Mouse (Mus musculus) hindbrain, embryonic 14.5 days (tissue): Measurements from ENCODE around the gene Tctex1d4. TPM values are rescaled to one million over a fixed set of nuclear protein-coding genes. Genes with fewer than 3 reads are reported as not detected.

Experiments
- ATAC-seq: fragments of 200-750 bp; cut with Nextera tagmentation; 2 replicates; pipeline ENCODE4 v1.8.0; 2017; ENCODE audit warnings: moderate number of reproducible peaks, mild to moderate bottlenecking, moderate TSS enrichment, moderate library complexity; ENCODE audit not compliant: low FRiP score
- DNase-seq: peaks from one replicate; pipeline ENCODE4 v3.0.0-alpha.2; 2015; ENCODE audit warnings: low spot score
- H3K27ac ChIP-seq: fragments of 300-500 bp; sonication (generic); 2 replicates; pipeline ENCODE4 v1.5.1; 2014; ENCODE audit warnings: mild to moderate bottlenecking, moderate library complexity
- H3K27me3 ChIP-seq: fragments of 300-500 bp; sonication (generic); 2 replicates; pipeline ENCODE4 v1.6.1; 2014; ENCODE audit warnings: mild to moderate bottlenecking, low read length, mixed read lengths; ENCODE audit not compliant: control insufficient read depth, insufficient read depth
- H3K36me3 ChIP-seq: fragments of 300-500 bp; sonication (generic); replicated peaks from 2 replicates; pipeline ENCODE4 v1.6.1; 2014; ENCODE audit not compliant: control insufficient read depth, insufficient read depth
- H3K4me1 ChIP-seq: fragments of 300-500 bp; sonication (generic); replicated peaks from 2 replicates; pipeline ENCODE4 v1.6.1; 2014; ENCODE audit warnings: antibody characterized with exemption, low read length, mixed read lengths; ENCODE audit not compliant: control insufficient read depth, insufficient read depth
- H3K4me2 ChIP-seq: fragments of 300-500 bp; sonication (generic); replicated peaks from 2 replicates; pipeline ENCODE4 v1.6.1; 2014; ENCODE audit warnings: mild to moderate bottlenecking, moderate library complexity
- H3K4me3 ChIP-seq: fragments of 300-500 bp; sonication (generic); replicated peaks from 2 replicates; pipeline ENCODE4 v1.5.1; 2014; ENCODE audit warnings: mild to moderate bottlenecking, low read length
- H3K9ac ChIP-seq: fragments of 300-500 bp; sonication (generic); 2 replicates; pipeline ENCODE4 v1.6.1; 2014
- H3K9me3 ChIP-seq: fragments of 300-500 bp; sonication (generic); 2 replicates; pipeline ENCODE4 v1.6.1; 2016; ENCODE audit warnings: low read length; ENCODE audit not compliant: control insufficient read depth
- WGBS: fragments of 180-500 bp; shearing (Covaris S2); extraction: QIAGEN DNeasy Blood & Tissue Kit; methylation state at CpG from one replicate; pipeline ENCODE4 v1.1.7; 2014; 5-methylcytosine and 5-hydroxymethylcytosine counted together
- polyA plus RNA-seq: library from polyadenylated mRNA; unstranded; fragments of >200 nt; fragmentation: Nextera tagmentation; extraction: Ambion mirVana; gene quantifications from 2 replicates; pipeline ENCODE4 v1.2.1, GENCODE M21; 2014

The Tctex1d4 gene
- polyA plus RNA-seq, 1 experiment from 2014 or later = 1.6 TPM

GRCm38 (mm10) chr4:117146176-117146575 lies 19.6 kb downstream of the Tctex1d4 start:
- H3K27me3 ChIP-seq = no peaks in the 10 kb centered on the region
- no peak overlapping the region for H3K27ac ChIP-seq
- no peak overlapping the region for H3K9ac ChIP-seq
- no peak for ATAC-seq
- H3K4me2 ChIP-seq = no peak overlapping the region
- WGBS = 36% methylated on average over 15 of the region's 15 CpGs
- DNase-seq = peak; percentile 64
- H3K9me3 ChIP-seq = no peaks in the 10 kb centered on the region
- H3K4me1 ChIP-seq = no peaks in the 10 kb centered on the region
- H3K4me3 ChIP-seq = no peak overlapping the region
- peaks cover 26% of the 10 kb centered on the region for H3K36me3 ChIP-seq

- WGBS = 85% methylated on average over 18 of the region's 18 CpGs
- H3K36me3 ChIP-seq = peaks cover 46% of the 10 kb centered on the region
- no peaks in the 10 kb centered on the region for H3K4me1 ChIP-seq
- H3K4me3 ChIP-seq = no peak overlapping the region
- DNase-seq (no peak), ATAC-seq (no peak)
- H3K9ac ChIP-seq = no peak overlapping the region
- H3K4me2 ChIP-seq = no peak overlapping the region
- no peaks in the 10 kb centered on the region for H3K9me3 ChIP-seq
- no peaks in the 10 kb centered on the region for H3K27me3 ChIP-seq
- no peak overlapping the region for H3K27ac ChIP-seq
Observed at GRCm38 (mm10) chr4:117148047-117148713, 21.6 kb downstream of the Tctex1d4 start.

GRCm38 (mm10) chr4:117148815-117149214 lies 22.2 kb downstream of the Tctex1d4 start:
- no peak for ATAC-seq
- no peak for DNase-seq
- WGBS = 73% methylated on average over 24 of the region's 24 CpGs

GRCm38 (mm10) chr4:117149291-117150211 lies 23.0 kb downstream of the Tctex1d4 start:
- WGBS = 77% methylated on average over 6 of the region's 6 CpGs
- no peak overlapping the region for H3K9ac ChIP-seq
- no peak for DNase-seq

More at GRCm38 (mm10) chr4:117148815-117149214, 22.2 kb downstream of the Tctex1d4 start:
- H3K4me2 ChIP-seq = no peak overlapping the region
- no peaks in the 10 kb centered on the region for H3K9me3 ChIP-seq
- H3K27ac ChIP-seq = no peak overlapping the region
- no peaks in the 10 kb centered on the region for H3K27me3 ChIP-seq
- H3K4me1 ChIP-seq = no peaks in the 10 kb centered on the region
- H3K9ac ChIP-seq = no peak overlapping the region
- H3K36me3 ChIP-seq = peaks cover 52% of the 10 kb centered on the region
- no peak overlapping the region for H3K4me3 ChIP-seq

GRCm38 (mm10) chr4:117150212-117150733 lies 23.7 kb downstream of the Tctex1d4 start:
- H3K4me2 ChIP-seq = no peak overlapping the region
- no peak overlapping the region for H3K9ac ChIP-seq
- 93% methylated on average over 6 of the region's 6 CpGs for WGBS
- H3K27me3 ChIP-seq = no peaks in the 10 kb centered on the region
- no peaks in the 10 kb centered on the region for H3K9me3 ChIP-seq
- no peak overlapping the region for H3K27ac ChIP-seq
- H3K4me3 ChIP-seq = no peak overlapping the region
- H3K36me3 ChIP-seq = peaks cover 64% of the 10 kb centered on the region
- H3K4me1 ChIP-seq = peaks cover 9% of the 10 kb centered on the region; the same call in 1 of the 2 replicates
- ATAC-seq = no peak
- no peak for DNase-seq

More at GRCm38 (mm10) chr4:117149291-117150211, 23.0 kb downstream of the Tctex1d4 start:
- no peak for ATAC-seq
- H3K36me3 ChIP-seq = peaks cover 60% of the 10 kb centered on the region
- peaks cover 4% of the 10 kb centered on the region; the same call in 1 of the 2 replicates for H3K4me1 ChIP-seq
- H3K4me2 ChIP-seq = no peak overlapping the region
- no peaks in the 10 kb centered on the region for H3K27me3 ChIP-seq
- no peak overlapping the region for H3K4me3 ChIP-seq
- no peaks in the 10 kb centered on the region for H3K9me3 ChIP-seq
- H3K27ac ChIP-seq = no peak overlapping the region

- peaks cover 9% of the 10 kb centered on the region; the same call in 1 of the 2 replicates for H3K4me1 ChIP-seq
- no peak overlapping the region for H3K9ac ChIP-seq
- no peaks in the 10 kb centered on the region for H3K27me3 ChIP-seq
- H3K9me3 ChIP-seq = no peaks in the 10 kb centered on the region
- WGBS = 88% methylated on average over 1 of the region's 1 CpGs
- ATAC-seq (no peak), DNase-seq (no peak)
- H3K4me2 ChIP-seq = no peak overlapping the region
- H3K27ac ChIP-seq = no peak overlapping the region
- peaks cover 64% of the 10 kb centered on the region for H3K36me3 ChIP-seq
- no peak overlapping the region for H3K4me3 ChIP-seq
Observed at GRCm38 (mm10) chr4:117151416-117151815, 24.8 kb downstream of the Tctex1d4 start.

- Histone ChIP-seq H3K4me2 (no peak overlapping the region), H3K4me1 (peaks cover 9% of the 10 kb centered on the region; the same call in 1 of the 2 replicates), H3K4me3 (no peak overlapping the region), H3K9ac (no peak overlapping the region), H3K9me3 (no peaks in the 10 kb centered on the region), H3K27me3 (no peaks in the 10 kb centered on the region), H3K27ac (no peak overlapping the region), H3K36me3 (peaks cover 64% of the 10 kb centered on the region)
- no peak for DNase-seq
- 87% methylated on average over 5 of the region's 5 CpGs for WGBS
- no peak for ATAC-seq
Observed at GRCm38 (mm10) chr4:117152714-117153113, 26.1 kb downstream of the Tctex1d4 start.

GRCm38 (mm10) chr4:117155020-117155791 lies 28.6 kb downstream of the Tctex1d4 start:
- no peaks in the 10 kb centered on the region for H3K27me3 ChIP-seq
- ATAC-seq = 0 out of 2 replicates have a peak, but pooled peaks have one; percentile 14
- peaks cover 48% of the 10 kb centered on the region for H3K36me3 ChIP-seq
- H3K9ac ChIP-seq = peak overlapping the region; percentile 97
- peaks cover 9% of the 10 kb centered on the region; the same call in 1 of the 2 replicates for H3K4me1 ChIP-seq
- no peaks in the 10 kb centered on the region for H3K9me3 ChIP-seq
- DNase-seq = no peak
- H3K4me3 ChIP-seq = peak overlapping the region; percentile 98
- peak overlapping the region; percentile 94 for H3K27ac ChIP-seq
- 3% methylated on average over 44 of the region's 44 CpGs for WGBS
- H3K4me2 ChIP-seq = peak overlapping the region; percentile 94
